Mouse (Mus musculus): ENCODE data around the gene Dnm3.

DNA sequence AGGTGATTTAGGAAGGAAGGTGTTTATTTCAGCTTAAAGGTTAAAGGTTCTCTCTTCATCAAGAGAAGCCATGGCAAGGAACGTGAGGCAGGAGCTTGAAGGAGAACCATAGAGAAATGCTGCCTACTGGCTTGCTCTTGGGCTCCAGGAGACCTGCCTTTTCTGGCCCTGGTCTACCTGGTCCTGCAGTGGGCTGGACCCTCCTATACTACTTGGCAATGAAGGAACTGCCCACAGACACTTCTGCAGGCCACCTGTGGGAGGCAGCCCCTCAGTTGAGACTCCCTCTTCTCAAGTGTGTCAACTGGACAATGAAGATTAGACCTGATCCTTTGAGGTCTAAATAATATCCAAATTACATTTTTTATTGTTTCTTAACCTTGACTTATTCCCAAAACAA is 140.7 kb downstream of the Dnm3 start:
- TF ChIP-seq CTCF (IDR thresholded peaks at IDR 0.05; ENCODE audit: extremely low read depth, insufficient read depth, insufficient read length, insufficient replicate concordance), result no peak
- TF ChIP-seq POLR2A (IDR thresholded peaks at IDR 0.05; ENCODE audit: low read depth, low read length), result no peak
